Mouse (Mus musculus) adrenal gland (tissue): ENCODE measurements around the gene Tnnc2.
"Not testable (repeated sequence)": the region's sequence is repeated elsewhere in the genome, so short reads cannot be mapped to it uniquely, and the experiment has no call there.

Experiments
- intact Hi-C: fragments of 180-260 bp; cut with DNase I; formaldehyde crosslinking; loops from one replicate; pipeline ENCODE4 v1.15.1; 2025

The Tnnc2 gene

GRCm38 (mm10) chr2:164798554-164798953, 18.8 kb upstream of the Tnnc2 start:
- intact Hi-C loops: not testable (repeated sequence)

DNA sequence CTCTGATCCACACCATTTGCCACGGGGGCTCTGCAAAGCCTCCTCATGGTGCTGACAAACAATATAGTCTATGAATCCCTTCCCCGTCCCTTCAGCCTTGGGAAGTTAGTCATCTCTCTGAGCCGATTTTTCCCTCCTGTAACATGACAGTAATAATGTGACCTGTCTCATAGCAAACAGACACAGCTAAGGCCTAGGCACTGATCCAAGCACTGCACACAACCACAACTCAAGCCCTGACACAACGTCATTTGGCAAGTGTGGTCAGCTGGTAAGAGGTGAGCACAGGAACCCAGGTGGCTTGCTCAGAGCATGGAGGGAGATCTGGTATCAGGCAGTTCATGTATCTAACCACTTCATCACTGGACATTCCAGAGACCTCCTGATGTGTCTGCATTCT, 16.1 kb upstream of the Tnnc2 start:
- intact Hi-C loops: no loop called here

GRCm38 (mm10) chr2:164794293-164794692, 14.5 kb upstream of the Tnnc2 start:
- intact Hi-C loops: no loop called here

- intact Hi-C loops: no loop called here
Observed at GRCm38 (mm10) chr2:164793772-164794171, 14.0 kb upstream of the Tnnc2 start.

GRCm38 (mm10) chr2:164793236-164793635, 13.5 kb upstream of the Tnnc2 start:
- intact Hi-C loops: no loop called here

GRCm38 (mm10) chr2:164792400-164793190, 12.8 kb upstream of the Tnnc2 start:
- intact Hi-C loops: no loop called here

- intact Hi-C loops: no loop called here
Observed at GRCm38 (mm10) chr2:164791841-164792261, 12.1 kb upstream of the Tnnc2 start.

- intact Hi-C loops: no loop called here
Observed at GRCm38 (mm10) chr2:164790451-164790850, 10.7 kb upstream of the Tnnc2 start.

DNA sequence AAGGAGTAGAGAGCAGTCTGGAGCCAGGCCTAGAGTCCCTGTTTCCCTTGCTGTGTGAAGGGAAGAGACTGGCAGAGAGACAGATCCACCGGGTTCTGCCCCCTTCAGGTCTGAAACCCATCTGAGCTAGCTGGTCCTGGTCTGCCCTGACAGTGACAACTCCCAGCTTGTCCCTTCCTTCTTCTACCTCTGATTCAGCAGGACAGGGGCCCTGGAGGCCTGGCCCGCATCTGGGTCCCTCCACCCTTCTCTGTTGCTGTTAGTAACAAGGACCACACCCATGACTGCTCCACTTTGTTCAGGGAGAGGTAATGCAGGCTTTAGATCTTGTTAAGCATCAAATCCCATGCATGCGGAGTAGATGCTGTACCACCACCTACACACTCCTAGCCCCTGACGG, 8.6 kb upstream of the Tnnc2 start:
- intact Hi-C loops: loop anchor here (5.0 kb wide), 1 partner anchor 41 kb away; the partner anchor contains the start of genes Dnttip1 and Wfdc3

- intact Hi-C loops: loop anchor here (5.0 kb wide), 1 partner anchor 40 kb away; the partner anchor contains the start of genes Dnttip1 and Wfdc3
Observed at GRCm38 (mm10) chr2:164787779-164788178, 8.0 kb upstream of the Tnnc2 start.

- intact Hi-C loops: loop anchor here (5.0 kb wide), 1 partner anchor 40 kb away; the partner anchor contains the start of genes Dnttip1 and Wfdc3
Observed at GRCm38 (mm10) chr2:164787032-164787431, 7.3 kb upstream of the Tnnc2 start.

- intact Hi-C loops: loop anchor here (5.0 kb wide), 1 partner anchor 39 kb away; the partner anchor contains the start of genes Dnttip1 and Wfdc3
Observed at GRCm38 (mm10) chr2:164786388-164786885, 6.7 kb upstream of the Tnnc2 start.

GRCm38 (mm10) chr2:164785481-164786387, 6.0 kb upstream of the Tnnc2 start, which contains the start of gene Snx21:
Gene Snx21 (plus strand): TSS chr2:164785823.
- intact Hi-C loops: loop anchor here (5.0 kb wide), 1 partner anchor 38 kb away; the partner anchor contains the start of genes Dnttip1 and Wfdc3

DNA sequence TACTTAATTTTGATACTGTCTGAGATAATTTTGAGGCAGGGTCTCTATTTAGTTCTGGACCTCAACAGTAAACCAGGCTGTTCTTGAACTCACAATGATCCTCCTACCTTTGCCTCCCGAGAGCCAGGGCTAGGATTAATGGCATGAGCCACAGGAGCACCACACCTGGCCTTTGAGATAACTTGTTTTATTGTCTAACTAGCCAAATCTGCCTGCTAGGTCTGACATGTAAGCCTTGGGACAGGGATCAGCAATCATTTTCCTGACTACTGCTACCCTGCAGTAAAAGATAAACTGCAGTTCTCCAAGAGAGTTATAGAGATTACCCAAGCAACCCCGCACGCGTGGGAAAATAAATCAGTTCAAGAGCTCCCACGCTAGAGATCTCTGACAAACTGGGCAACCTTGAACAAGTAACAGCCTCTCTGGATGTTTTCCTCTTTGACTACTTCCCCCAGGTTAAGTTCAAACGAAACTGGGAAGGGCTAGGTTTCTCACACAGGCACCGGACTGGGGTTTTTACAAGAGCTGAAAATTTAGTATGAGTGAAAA, 5.2 kb upstream of the Tnnc2 start:
- intact Hi-C loops: loop anchor here (5.0 kb wide), 1 partner anchor 38 kb away; the partner anchor contains the start of genes Dnttip1 and Wfdc3

- intact Hi-C loops: no loop called here
Observed at GRCm38 (mm10) chr2:164783926-164784581, 4.3 kb upstream of the Tnnc2 start.

GRCm38 (mm10) chr2:164781876-164782275, 2.1 kb upstream of the Tnnc2 start:
- intact Hi-C loops: no loop called here

GRCm38 (mm10) chr2:164778809-164779208, 958 bp downstream of the Tnnc2 start:
- intact Hi-C loops: no loop called here

- intact Hi-C loops: no loop called here
Observed at GRCm38 (mm10) chr2:164778015-164778287, 1.8 kb downstream of the Tnnc2 start.

DNA sequence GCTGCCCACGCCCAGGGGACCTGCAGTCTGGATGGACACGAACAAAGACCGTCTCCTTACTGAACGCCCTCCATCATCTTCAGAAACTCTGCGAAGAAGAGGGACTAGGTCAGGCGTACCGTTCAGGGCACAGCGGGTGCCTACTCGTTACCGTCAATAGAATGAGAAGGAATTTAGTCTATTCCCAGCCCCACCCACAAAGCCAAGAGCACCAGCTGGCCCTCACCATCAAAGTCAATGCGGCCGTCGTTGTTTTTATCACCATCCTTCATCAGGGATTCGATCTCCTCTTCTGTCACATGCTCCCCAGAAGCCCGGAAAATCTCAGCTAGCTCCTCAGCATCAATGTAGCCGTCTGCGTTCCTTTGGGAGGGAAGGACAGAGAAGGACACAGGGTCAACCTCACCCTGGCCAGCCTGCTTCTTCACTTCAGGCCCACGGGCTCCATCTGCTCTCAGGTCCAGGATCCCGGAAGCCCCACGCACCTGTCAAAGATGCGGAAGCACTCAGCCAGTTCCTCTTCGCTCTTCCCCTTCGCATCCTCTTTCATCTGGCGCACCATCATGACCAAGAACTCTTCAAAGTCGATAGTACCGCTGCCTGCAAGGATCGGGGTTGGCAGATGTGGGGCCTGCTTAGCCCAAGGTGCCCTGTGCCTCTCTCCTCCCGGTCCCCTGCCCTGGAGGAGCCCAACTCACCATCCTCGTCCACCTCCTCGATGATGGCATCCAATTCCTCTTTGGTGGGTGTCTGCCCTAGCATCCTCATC, 2.3 kb downstream of the Tnnc2 start:
- intact Hi-C loops: no loop called here

- intact Hi-C loops: no loop called here
Observed at GRCm38 (mm10) chr2:164776801-164777200, 3.0 kb downstream of the Tnnc2 start.
